Mouse (Mus musculus): ENCODE results near the gene 4930433I11Rik. TPM values are rescaled to one million over a fixed set of nuclear protein-coding genes. Genes with fewer than 3 reads are reported as not detected.
"Not testable (repeated sequence)": the region's sequence is repeated elsewhere in the genome, so short reads cannot be mapped to it uniquely, and the experiment has no call there.

Gene 4930433I11Rik
- not detected for polyA plus RNA-seq (2012; fragmentation: generic; extraction: Trizol)
- long read RNA-seq, experiment 1, result 0 reads
- long read RNA-seq, experiment 2, result 0 reads

- no peak within 1 kb of the TSS for H3ac ChIP-seq (ENCODE audit: control insufficient read depth, insufficient read length, low read depth)
Observed at GRCm38 (mm10) chr7:40987243-40987642, at the start of gene 4930433I11Rik. 4930433I11Rik (plus strand) TSS chr7:40987543.

GRCm38 (mm10) chr7:40939371-40939770 lies 48.0 kb upstream of the 4930433I11Rik start:
- TF ChIP-seq CEBPB (IDR thresholded peaks at IDR 0.05; ENCODE audit: low read depth) (no peak), MYOG (IDR thresholded peaks at IDR 0.05; ENCODE audit: control insufficient read depth, extremely low read depth, insufficient read length) (no peak)
- Histone ChIP-seq H3K79me2 (ENCODE audit: control insufficient read depth, insufficient read depth) (no peaks in the 10 kb centered on the region), H3K4me3 (ENCODE audit: insufficient read depth, poor library complexity, severe bottlenecking) (no peak overlapping the region), H3K79me3 (ENCODE audit: low read depth) (no peaks in the 10 kb centered on the region), H3ac (ENCODE audit: control insufficient read depth, insufficient read length, low read depth) (no peak overlapping the region), H3K27me3 (ENCODE audit: control insufficient read depth, insufficient read depth, insufficient read length) (no peaks in the 10 kb centered on the region), H3K36me3 (ENCODE audit: control insufficient read depth, insufficient read depth) (no peaks in the 10 kb centered on the region)

More at GRCm38 (mm10) chr7:40987243-40987642, at the start of gene 4930433I11Rik:
- no peak for TF ChIP-seq MAX (IDR thresholded peaks at IDR 0.05)
- no peak for TF ChIP-seq MYOD1 (IDR thresholded peaks at IDR 0.05; ENCODE audit: control insufficient read depth, insufficient read length, low read depth)
- TF ChIP-seq USF1 (IDR thresholded peaks at IDR 0.05; ENCODE audit: low read depth), result no peak
- TF ChIP-seq FOSL1 (IDR thresholded peaks at IDR 0.05; ENCODE audit: insufficient read depth, low read length, poor library complexity, severe bottlenecking), result no peak
- TF ChIP-seq MYOG (IDR thresholded peaks at IDR 0.05; ENCODE audit: control insufficient read depth, extremely low read depth, insufficient read length), result no peak
- TF ChIP-seq CTCF (IDR thresholded peaks at IDR 0.05; ENCODE audit: control insufficient read depth, insufficient read depth, insufficient read length), result no peak
- no peak for TF ChIP-seq CEBPB (IDR thresholded peaks at IDR 0.05; ENCODE audit: low read depth)
- Histone ChIP-seq H3K79me2 (ENCODE audit: control insufficient read depth, insufficient read depth) (no peaks in the 10 kb centered on the region), H3K36me3 (ENCODE audit: control insufficient read depth, insufficient read depth) (no peaks in the 10 kb centered on the region), H3K27me3 (ENCODE audit: control insufficient read depth, insufficient read depth, insufficient read length) (no peaks in the 10 kb centered on the region), H3K79me3 (ENCODE audit: low read depth) (no peaks in the 10 kb centered on the region), H3K4me3 (ENCODE audit: insufficient read depth, poor library complexity, severe bottlenecking) (no peak within 1 kb of the TSS)

- no peaks in the 10 kb centered on the region for H3K79me3 ChIP-seq (ENCODE audit: low read depth)
- TF ChIP-seq FOSL1 (IDR thresholded peaks at IDR 0.05; ENCODE audit: insufficient read depth, low read length, poor library complexity, severe bottlenecking) (no peak), CEBPB (IDR thresholded peaks at IDR 0.05; ENCODE audit: low read depth) (no peak), USF1 (IDR thresholded peaks at IDR 0.05; ENCODE audit: low read depth) (no peak), MAX (IDR thresholded peaks at IDR 0.05) (no peak), CTCF (IDR thresholded peaks at IDR 0.05; ENCODE audit: control insufficient read depth, insufficient read depth, insufficient read length) (no peak), MYOG (IDR thresholded peaks at IDR 0.05; ENCODE audit: control insufficient read depth, extremely low read depth, insufficient read length) (no peak)
- no peaks in the 10 kb centered on the region for H3K36me3 ChIP-seq (ENCODE audit: control insufficient read depth, insufficient read depth)
- no peaks in the 10 kb centered on the region for H3K27me3 ChIP-seq (ENCODE audit: control insufficient read depth, insufficient read depth, insufficient read length)
- no peaks in the 10 kb centered on the region for H3K79me2 ChIP-seq (ENCODE audit: control insufficient read depth, insufficient read depth)
- H3K4me3 ChIP-seq (ENCODE audit: insufficient read depth, poor library complexity, severe bottlenecking), result no peak overlapping the region
- H3ac ChIP-seq (ENCODE audit: control insufficient read depth, insufficient read length, low read depth), result no peak overlapping the region
Observed at GRCm38 (mm10) chr7:40942233-40942935, 45.0 kb upstream of the 4930433I11Rik start.

GRCm38 (mm10) chr7:41032419-41032818 lies 45.1 kb downstream of the 4930433I11Rik start, which contains the start of gene Gm4884:
Gm4884 (plus strand) TSS chr7:41032719.
- H3K79me3 ChIP-seq (ENCODE audit: low read depth); H3K4me3 ChIP-seq (ENCODE audit: insufficient read depth, poor library complexity, severe bottlenecking); H3K79me2 ChIP-seq (ENCODE audit: control insufficient read depth, insufficient read depth); H3ac ChIP-seq (ENCODE audit: control insufficient read depth, insufficient read length, low read depth); H3K36me3 ChIP-seq (ENCODE audit: control insufficient read depth, insufficient read depth); H3K27me3 ChIP-seq (ENCODE audit: control insufficient read depth, insufficient read depth, insufficient read length): not testable (repeated sequence)

GRCm38 (mm10) chr7:41044058-41044457 lies 56.7 kb downstream of the 4930433I11Rik start:
- not testable (repeated sequence) for H3K36me3 ChIP-seq (ENCODE audit: control insufficient read depth, insufficient read depth); H3K79me3 ChIP-seq (ENCODE audit: low read depth); H3K79me2 ChIP-seq (ENCODE audit: control insufficient read depth, insufficient read depth)

More at GRCm38 (mm10) chr7:41044058-41044457, 56.7 kb downstream of the 4930433I11Rik start:
- not testable (repeated sequence) for H3K27me3 ChIP-seq (ENCODE audit: control insufficient read depth, insufficient read depth, insufficient read length); H3ac ChIP-seq (ENCODE audit: control insufficient read depth, insufficient read length, low read depth); H3K4me3 ChIP-seq (ENCODE audit: insufficient read depth, poor library complexity, severe bottlenecking)

Other genes starting within 250 kb of the 4930433I11Rik start
- not detected for gene Vstm2b, start 89.2 kb upstream of the 4930433I11Rik start, polyA plus RNA-seq (2012; fragmentation: generic; extraction: Trizol)
- not detected for gene Gm4884, start 45.2 kb downstream of the 4930433I11Rik start, polyA plus RNA-seq (2012; fragmentation: generic; extraction: Trizol)
- gene Gm5592, start 166.3 kb downstream of the 4930433I11Rik start, polyA plus RNA-seq (2012; fragmentation: generic; extraction: Trizol), result not detected

All from C2C12 (cell line).